Mouse (Mus musculus) testis, adult 2 months (tissue): Measurements from ENCODE around the gene Dnajc7.

ENCODE experiments used
- CTCF ChIP-seq: fragments of 200-500 bp; IDR thresholded peaks from 2 replicates; pipeline ENCODE4 v1.5.1; 2012; ENCODE audit warnings: low read depth, mild to moderate bottlenecking, inconsistent platforms, low read length, moderate library complexity; ENCODE audit not compliant: control insufficient read depth, insufficient read depth, insufficient replicate concordance
- POLR2A ChIP-seq: fragments of 200-500 bp; IDR thresholded peaks from 2 replicates; pipeline ENCODE4 v1.6.1; 2012; ENCODE audit warnings: low read depth, mild to moderate bottlenecking, inconsistent platforms, low read length, moderate library complexity; ENCODE audit not compliant: control insufficient read depth

DNA sequence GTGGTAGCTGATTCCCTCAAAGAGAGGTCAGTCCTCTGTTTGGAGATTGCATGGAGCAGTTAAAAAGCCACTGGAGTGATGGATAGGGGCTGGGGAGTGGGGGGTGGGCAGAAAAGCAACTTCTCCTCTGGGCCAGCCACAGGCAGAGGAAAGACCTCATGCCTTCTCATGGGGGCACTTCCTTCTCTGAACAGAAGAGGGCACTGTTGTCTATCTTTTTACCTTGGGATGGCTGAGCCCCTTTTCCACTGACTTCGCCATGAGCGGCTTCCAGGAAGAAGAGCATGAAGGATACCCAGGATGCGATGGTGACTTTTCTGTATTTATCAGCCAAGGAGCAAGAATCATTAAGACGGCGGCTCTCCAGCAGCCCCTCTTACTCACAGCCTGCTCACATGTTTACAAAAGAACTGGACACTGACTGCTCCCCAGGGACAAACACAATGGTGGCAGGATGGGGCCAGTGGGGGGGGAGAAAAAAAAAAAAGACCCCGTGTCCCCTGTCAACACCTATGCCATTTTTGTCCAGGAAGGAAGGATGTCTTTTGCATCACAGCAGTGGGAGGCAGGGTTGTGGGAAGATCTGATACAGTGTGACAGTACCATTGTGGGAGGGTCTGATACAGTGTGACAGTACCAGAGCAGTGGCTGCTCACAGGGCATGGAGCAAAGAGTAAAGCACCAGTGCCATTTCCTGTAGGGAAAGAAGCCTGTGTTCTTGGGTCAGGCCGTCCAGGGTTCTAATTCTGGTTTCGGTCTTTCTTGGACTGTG lies 49.4 kb downstream of the Dnajc7 start:
- TF ChIP-seq POLR2A (no peak), CTCF (peak; percentile 62; the same call in 1 of the 2 replicates)
